In the genomic region with DNA sequence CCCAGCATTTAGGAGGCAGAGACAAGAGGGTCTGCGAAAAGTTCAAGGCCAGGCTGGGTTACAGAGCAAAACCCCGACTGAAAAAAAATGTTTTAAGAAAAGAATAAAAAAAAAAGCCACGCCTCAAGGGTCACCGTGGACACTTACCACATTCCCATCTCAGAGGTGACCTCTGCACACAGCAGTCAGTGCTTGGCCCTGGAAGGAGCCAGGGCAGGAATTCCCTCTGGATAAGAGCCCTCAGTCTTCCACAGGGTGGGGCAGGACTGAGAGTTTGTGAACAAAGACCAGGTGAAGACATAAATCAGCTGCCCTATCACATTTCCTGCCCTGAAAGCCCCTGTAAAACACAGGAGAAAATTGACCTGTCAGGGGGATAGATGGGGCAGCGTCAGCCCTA, we compare ENCODE assay signal across 10 mouse cellular contexts. TPM values are rescaled to one million over a fixed set of nuclear protein-coding genes. Genes with fewer than 3 reads are reported as not detected.
DNase-seq lines count a peak whose midpoint lies in the region; ATAC-seq and TF ChIP-seq lines count a peak whose summit lies in the region.
"Had no signal": no experiment of that assay in that cellular context is flagged by ENCODE, and none has a peak within 500 bp of the region (broad histone marks: within the 10 kb centered on the region; RNA-seq: fewer than 3 reads in every experiment).

No protein-coding gene starts in this region.

- intact Hi-C loops in heart, postnatal 10 days (cut with DNase I), result loop anchor here (5.0 kb wide), 1 partner anchor 143 kb away; no protein-coding TSS in a partner anchor
- intact Hi-C loops in left cerebral cortex, postnatal 10 days (cut with DNase I), result no loop called here

- peak overlapping the region; percentile 97 for H3K27ac ChIP-seq in heart, embryonic 16.5 days (ENCODE audit: low read length)
- H3K27ac ChIP-seq in lung, postnatal 0 days (ENCODE audit: low read length), result peak overlapping the region; percentile 57; the same call in 1 of the 2 replicates
- no peak overlapping the region for H3K27ac ChIP-seq in embryonic facial prominence, embryonic 14.5 days (replicated peaks; ENCODE audit: low read depth, low read length)
- H3K27ac ChIP-seq in stomach, embryonic 14.5 days (ENCODE audit: low read length), result peak overlapping the region; percentile 34; the same call in 1 of the 2 replicates

- peak overlapping the region; percentile 82 for H3K9ac ChIP-seq in heart, embryonic 16.5 days (ENCODE audit: low read length)
- H3K9ac ChIP-seq in lung, postnatal 0 days (replicated peaks; ENCODE audit: low read depth), result no peak overlapping the region
- H3K9ac ChIP-seq in embryonic facial prominence, embryonic 14.5 days (ENCODE audit: low read depth, low read length), result peak overlapping the region; percentile 9; the same call in 1 of the 2 replicates
- H3K9ac ChIP-seq in stomach, embryonic 14.5 days (replicated peaks; ENCODE audit: low read depth, low read length), result no peak overlapping the region
- H3K9ac ChIP-seq: forebrain, postnatal 0 days had no signal

- H3K27me3 ChIP-seq in heart, embryonic 16.5 days (ENCODE audit: control insufficient read depth, insufficient read depth, low read length), result no peaks in the 10 kb centered on the region
- no peaks in the 10 kb centered on the region for H3K27me3 ChIP-seq in lung, postnatal 0 days (replicated peaks; ENCODE audit: insufficient read depth, low read length)
- no peaks in the 10 kb centered on the region for H3K27me3 ChIP-seq in embryonic facial prominence, embryonic 14.5 days (replicated peaks; ENCODE audit: control insufficient read depth, insufficient read depth, low read length)
- no peaks in the 10 kb centered on the region for H3K27me3 ChIP-seq in stomach, embryonic 14.5 days (ENCODE audit: control insufficient read depth, insufficient read depth, low read length)

- H3K4me2 ChIP-seq in heart, embryonic 16.5 days (ENCODE audit: low read depth, low read length), result peak overlapping the region; percentile 64
- no peak overlapping the region for H3K4me2 ChIP-seq in lung, postnatal 0 days (replicated peaks; ENCODE audit: low read depth, low read length)
- no peak overlapping the region for H3K4me2 ChIP-seq in embryonic facial prominence, embryonic 14.5 days (ENCODE audit: low read depth, low read length)
- no peak overlapping the region for H3K4me2 ChIP-seq in stomach, embryonic 14.5 days (replicated peaks; ENCODE audit: low read depth, low read length)

- H3K9me3 ChIP-seq in heart, embryonic 16.5 days (replicated peaks; ENCODE audit: control insufficient read depth, low read length), result no peaks in the 10 kb centered on the region
- no peaks in the 10 kb centered on the region for H3K9me3 ChIP-seq in lung, postnatal 0 days (ENCODE audit: low read length)
- no peaks in the 10 kb centered on the region for H3K9me3 ChIP-seq in embryonic facial prominence, embryonic 14.5 days (ENCODE audit: control insufficient read depth, low read length)
- no peaks in the 10 kb centered on the region for H3K9me3 ChIP-seq in stomach, embryonic 14.5 days (ENCODE audit: control insufficient read depth, low read depth, low read length)

- no peak for ATAC-seq in heart, embryonic 16.5 days (replicated peaks; ENCODE audit: extremely low read depth, insufficient read depth, low FRiP score)
- peak; percentile 78 for ATAC-seq in lung, postnatal 0 days
- ATAC-seq in embryonic facial prominence, embryonic 14.5 days (ENCODE audit: low read depth), result no peak
- peak; percentile 35 for ATAC-seq in stomach, embryonic 14.5 days (ENCODE audit: insufficient number of reproducible peaks, insufficient read depth, low FRiP score, low read depth)
- ATAC-seq: forebrain, postnatal 0 days had no signal

- H3K4me1 ChIP-seq in heart, embryonic 16.5 days (ENCODE audit: control insufficient read depth, insufficient read depth, low read length), result peaks cover 29% of the 10 kb centered on the region
- H3K4me1 ChIP-seq in lung, postnatal 0 days (ENCODE audit: insufficient read depth, low read depth, low read length), result no peaks in the 10 kb centered on the region
- H3K4me1 ChIP-seq in embryonic facial prominence, embryonic 14.5 days (ENCODE audit: control insufficient read depth, insufficient read depth, low read length), result peaks cover 7% of the 10 kb centered on the region
- peaks cover 24% of the 10 kb centered on the region for H3K4me1 ChIP-seq in stomach, embryonic 14.5 days (ENCODE audit: control insufficient read depth, insufficient read depth, low read length)

- 50% methylated on average over 5 of the region's 5 CpGs for WGBS in heart, embryonic 16.5 days
- WGBS in lung, postnatal 0 days, result 32% methylated on average over 5 of the region's 5 CpGs
- 64% methylated on average over 4 of the region's 5 CpGs for WGBS in embryonic facial prominence, embryonic 14.5 days
- WGBS in stomach, embryonic 14.5 days, result 27% methylated on average over 5 of the region's 5 CpGs

- H3K36me3 ChIP-seq in heart, embryonic 16.5 days (ENCODE audit: control insufficient read depth, insufficient read depth), result no peaks in the 10 kb centered on the region
- H3K36me3 ChIP-seq in lung, postnatal 0 days (ENCODE audit: insufficient read depth, low read length), result no peaks in the 10 kb centered on the region
- H3K36me3 ChIP-seq in embryonic facial prominence, embryonic 14.5 days (ENCODE audit: control insufficient read depth, insufficient read depth, low read length), result no peaks in the 10 kb centered on the region
- H3K36me3 ChIP-seq in stomach, embryonic 14.5 days (ENCODE audit: control insufficient read depth, insufficient read depth, low read length), result no peaks in the 10 kb centered on the region

- no peak for DNase-seq in heart, postnatal 10 days
- peak; percentile 56 for DNase-seq in lung, postnatal 0 days (ENCODE audit: low spot score)
- no peak for DNase-seq in lung, postnatal 14 days
- DNase-seq in embryonic facial prominence, embryonic 14.5 days (ENCODE audit: low spot score), result no peak
- no peak for DNase-seq in left cerebral cortex, adult 11 months (ENCODE audit: low spot score)
- no peak for DNase-seq in left cerebral cortex, postnatal 10 days (ENCODE audit: extremely low spot score in 1 of 2, low spot score in 2 of 2)
- DNase-seq: forebrain, postnatal 0 days; thymus, postnatal 4 days had no signal

- TF ChIP-seq CTCF in lung, postnatal 0 days (IDR thresholded peaks at IDR 0.05), result no peak

- no peak for TF ChIP-seq EP300 in lung, postnatal 0 days (IDR thresholded peaks at IDR 0.05)

- peak overlapping the region; percentile 50 for H3K4me3 ChIP-seq in heart, embryonic 16.5 days (ENCODE audit: low read length)
- no peak overlapping the region for H3K4me3 ChIP-seq in lung, postnatal 0 days (ENCODE audit: low read depth, low read length)
- H3K4me3 ChIP-seq in embryonic facial prominence, embryonic 14.5 days (ENCODE audit: low read depth, low read length), result no peak overlapping the region
- no peak overlapping the region for H3K4me3 ChIP-seq in stomach, embryonic 14.5 days (ENCODE audit: low read depth, low read length)

RNA-seq across cellular contexts. Expression of gene Slc38a10, which starts 12.9 kb away (rescaled TPM):
- polyA plus RNA-seq in heart, embryonic 16.5 days (2015; fragmentation: Nextera tagmentation; extraction: Ambion mirVana), result 87.3 and 93.5 TPM in 2 replicates
- 100 to 1,000 TPM; 104 to 116 TPM for total RNA-seq in heart, postnatal 10 days (2021)
- 66.6 and 69.4 TPM in 2 replicates for polyA plus RNA-seq in lung, postnatal 0 days (2015; fragmentation: Nextera tagmentation; extraction: Ambion mirVana)
- 78.8 and 86.4 TPM in 2 replicates for polyA plus RNA-seq in embryonic facial prominence, embryonic 14.5 days (2014; fragmentation: Nextera tagmentation; extraction: Ambion mirVana)
- polyA plus RNA-seq in stomach, embryonic 14.5 days (2014; fragmentation: Nextera tagmentation; extraction: Ambion mirVana), result 68.4 and 71.1 TPM in 2 replicates
- total RNA-seq in left cerebral cortex, postnatal 10 days (2021), result 100 to 1,000 TPM; 107 to 118 TPM

Comparison
In these comparisons a context has a peak if more than half of its experiments do, and no peak if none do; other contexts are left out.
1. ATAC-seq: peak in lung, postnatal 0 days (single experiment) and stomach, embryonic 14.5 days (single experiment); none in heart, embryonic 16.5 days (single experiment) and embryonic facial prominence, embryonic 14.5 days (single experiment).
2. H3K9ac ChIP-seq: peak in heart, embryonic 16.5 days (single experiment) and embryonic facial prominence, embryonic 14.5 days (single experiment); none in lung, postnatal 0 days (single experiment) and stomach, embryonic 14.5 days (single experiment).